Mouse (Mus musculus) mouse embryonic stem cell (cell line): ENCODE measurements around the gene Cenpq.

Source experiments
- in situ Hi-C, 2 experiments: fragments of 300-500 bp; cut with MboI; formaldehyde crosslinking; loops; 1 replicate in 1 of 2; 3 replicates in 1 of 2; pipeline ENCODE4 v1.14.3; 2019 to 2020; ENCODE audit warnings: low sequenced_read_pairs in 2 of 2, low pct_unique_long_range_greater_than_20kb in 1 of 2, mixed read lengths in 1 of 2; ENCODE audit not compliant: unreplicated experiment in 1 of 2

Cenpq gene

GRCm38 (mm10) chr17:40934420-40935231, at the start of gene Cenpq, which contains the start of gene Mut:
TSS of gene Cenpq (minus strand) at chr17:40935047.
TSS of gene Mut (plus strand) at chr17:40934685.
- in situ Hi-C loops = loop anchor here in 1 of 2 experiments (25.0 kb wide), 1 partner anchor 1878 kb away; no protein-coding TSS in a partner anchor

GRCm38 (mm10) chr17:40977914-40978313, 43.1 kb upstream of the Cenpq start:
- in situ Hi-C loops = no loop called here

DNA sequence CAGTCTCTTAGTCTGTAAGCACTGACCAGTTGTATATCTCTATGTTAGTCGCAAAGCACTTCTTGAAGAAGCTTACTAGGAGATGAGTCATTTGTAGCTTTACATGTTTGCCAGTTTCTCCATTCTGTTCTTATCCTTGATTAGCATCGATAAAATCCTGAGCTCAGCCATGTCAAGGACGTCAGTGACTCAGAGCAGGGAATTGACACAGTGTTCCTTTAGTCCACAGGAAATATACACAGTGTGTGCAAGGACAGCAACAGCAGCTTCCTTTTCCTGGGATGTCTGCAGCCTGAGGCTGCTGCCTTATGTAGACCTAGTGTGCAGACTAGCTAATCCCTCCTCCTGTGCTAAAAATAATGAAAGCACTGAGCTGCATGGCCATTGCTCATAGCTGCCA, 13.7 kb upstream of the Cenpq start:
- in situ Hi-C loops = loop anchor here in 1 of 2 experiments (25.0 kb wide), 1 partner anchor 1864 kb away; no protein-coding TSS in a partner anchor

DNA sequence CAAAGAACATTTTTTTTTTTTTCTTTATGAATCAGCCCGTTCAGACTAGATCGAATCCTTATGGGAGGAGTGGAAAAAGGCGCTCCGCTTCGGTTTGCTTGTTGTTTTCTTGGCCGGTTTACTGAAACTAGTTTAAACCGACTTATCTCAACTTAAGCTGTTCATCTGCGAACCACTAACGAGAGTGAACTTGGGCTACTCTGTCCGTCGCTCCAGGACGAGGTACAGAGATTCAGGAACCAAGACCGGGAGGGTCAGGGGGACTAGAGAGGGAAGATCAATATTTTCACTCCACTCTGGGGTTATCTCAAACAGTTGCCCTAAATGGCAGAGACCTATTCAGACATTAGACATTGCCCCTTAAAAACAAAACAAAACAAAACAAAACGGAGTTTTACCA, 862 bp downstream of the Cenpq start:
- in situ Hi-C loops = loop anchor here in 1 of 2 experiments (25.0 kb wide), 1 partner anchor 1878 kb away; no protein-coding TSS in a partner anchor

- in situ Hi-C loops = no loop called here
Measured at GRCm38 (mm10) chr17:40915499-40915898, 19.3 kb downstream of the Cenpq start.

DNA sequence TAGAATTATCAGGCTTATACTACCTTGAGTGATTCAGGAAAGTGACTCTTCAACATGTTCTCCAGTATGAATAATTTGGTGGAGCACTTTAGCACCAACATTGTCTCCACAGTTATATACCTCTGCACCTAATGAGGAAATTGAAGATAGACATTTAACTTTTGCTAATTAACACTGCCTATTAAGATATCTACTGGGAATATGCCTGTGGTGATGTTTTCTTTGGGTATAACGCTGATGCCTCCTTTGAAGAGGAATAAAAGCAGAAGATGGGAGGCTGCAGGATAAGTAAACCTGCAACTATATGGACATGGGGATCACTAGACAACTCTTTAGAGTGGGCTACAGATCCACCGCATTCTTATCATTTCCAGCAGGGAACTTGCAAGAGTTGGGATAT, 20.6 kb downstream of the Cenpq start, which contains the start of gene Glyatl3:
TSS of gene Glyatl3 (minus strand) at position 101 of the 400 bp plus-strand sequence.
- in situ Hi-C loops = no loop called here

DNA sequence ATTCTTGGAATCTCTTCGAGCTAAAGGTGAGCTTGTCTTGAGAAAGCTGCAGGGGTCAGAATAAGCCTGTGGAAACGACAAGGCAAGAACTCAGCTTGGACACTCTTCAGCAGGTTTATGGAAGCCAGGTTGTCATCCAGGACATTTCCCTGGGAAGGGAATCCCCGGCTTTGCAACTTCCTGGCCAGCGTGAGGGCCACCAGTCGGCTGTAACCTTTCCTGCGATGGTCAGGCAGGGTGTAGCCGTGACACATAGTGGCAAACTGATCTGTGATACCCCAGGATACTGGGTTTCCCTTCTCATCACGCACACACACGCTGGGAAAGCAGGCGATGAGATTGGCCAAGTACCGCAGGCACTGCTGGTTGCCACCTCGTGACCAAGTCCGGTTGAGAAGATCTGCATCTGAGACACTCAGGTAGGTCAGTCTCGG, 30.1 kb downstream of the Cenpq start:
- in situ Hi-C loops = no loop called here

GRCm38 (mm10) chr17:40904056-40904597, 30.7 kb downstream of the Cenpq start:
- in situ Hi-C loops = no loop called here

DNA sequence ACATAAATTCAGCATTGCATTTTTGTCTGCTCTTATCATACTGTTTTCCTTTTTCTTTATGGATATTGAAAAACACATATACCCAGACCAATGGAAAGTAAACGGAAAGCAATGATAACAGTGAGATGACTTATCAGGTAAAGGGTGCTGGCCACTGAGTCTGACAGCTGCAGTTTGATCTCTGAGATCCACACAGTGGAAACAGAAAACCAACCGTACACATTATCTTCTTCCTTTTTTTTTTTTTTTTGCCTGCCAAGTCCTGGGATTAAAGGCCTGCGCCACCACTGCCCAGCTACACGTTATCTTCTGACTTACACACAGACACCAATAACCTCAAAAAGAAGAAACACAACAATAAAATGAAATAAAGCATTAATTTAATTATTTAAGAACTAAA, 31.5 kb downstream of the Cenpq start:
- in situ Hi-C loops = no loop called here

DNA sequence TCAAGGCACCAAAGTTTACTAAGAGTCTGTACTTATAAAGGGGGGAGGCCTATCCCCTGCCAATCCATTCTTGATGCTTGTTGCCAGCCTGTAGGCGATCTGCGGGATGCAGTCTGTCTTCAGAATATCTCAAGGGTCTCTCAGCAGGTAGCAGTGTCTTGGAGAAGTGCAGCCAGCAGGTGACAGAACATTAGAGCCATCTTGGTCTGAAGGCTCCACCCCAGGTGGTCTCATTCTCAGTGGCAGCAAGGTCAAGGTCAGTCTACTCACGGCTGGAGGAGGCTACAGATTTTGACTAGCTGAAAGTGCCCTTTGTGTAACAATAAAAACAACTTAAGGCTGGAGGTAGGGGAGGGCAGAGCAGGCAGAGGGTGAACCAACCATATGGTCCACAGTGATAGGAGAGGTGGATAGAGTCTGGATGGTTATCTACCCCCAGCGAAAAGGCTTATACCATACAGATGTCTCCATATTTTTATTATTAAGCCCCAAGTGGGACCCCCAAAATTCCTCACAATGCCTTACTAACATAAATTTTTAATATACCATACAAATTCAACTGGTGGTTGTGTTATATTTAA, 35.0 kb downstream of the Cenpq start:
- in situ Hi-C loops = loop anchor here (10.0 kb wide), 2 partner anchors 55 to 65 kb away; no protein-coding TSS in a partner anchor

DNA sequence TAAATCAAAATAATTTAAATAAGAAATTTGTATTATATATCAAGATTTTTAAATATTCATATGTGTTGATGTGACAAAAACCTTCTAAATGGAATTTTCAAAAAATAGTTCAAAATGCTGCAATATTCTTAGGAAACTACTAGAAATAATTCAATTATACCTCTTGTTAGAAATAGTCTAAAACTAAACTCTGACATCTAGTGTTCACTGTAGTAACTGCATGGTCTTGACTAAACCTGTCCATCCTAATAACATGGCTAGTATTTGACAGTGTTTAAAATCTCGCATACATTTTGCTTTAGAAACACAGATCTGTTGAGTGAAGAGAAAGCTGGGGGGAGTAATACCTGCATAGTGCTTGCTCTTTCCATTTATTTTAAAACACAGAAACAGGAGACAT, 38.0 kb downstream of the Cenpq start:
- in situ Hi-C loops = loop anchor here (10.0 kb wide), 2 partner anchors 52 to 62 kb away; no protein-coding TSS in a partner anchor

GRCm38 (mm10) chr17:40887849-40888536, 46.9 kb downstream of the Cenpq start:
- in situ Hi-C loops = no loop called here

DNA sequence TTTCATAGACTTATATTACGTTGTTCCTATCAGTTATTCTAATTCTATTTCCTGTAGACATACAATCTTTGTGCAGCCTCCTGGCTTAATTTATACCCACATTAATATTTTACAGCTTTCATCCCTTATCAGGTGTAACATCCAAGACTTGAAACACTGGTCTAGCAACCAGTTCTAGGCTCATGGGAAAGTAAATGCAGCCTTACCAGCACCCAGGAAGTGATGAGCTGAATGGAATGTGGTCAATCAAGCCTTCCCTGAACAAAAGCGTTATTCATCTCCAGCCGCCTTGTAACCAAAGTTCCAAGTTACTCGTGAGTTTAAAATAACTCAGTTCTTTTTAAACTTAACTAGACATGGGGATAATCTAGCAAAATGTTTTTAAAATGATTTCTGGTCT, 49.7 kb downstream of the Cenpq start:
- in situ Hi-C loops = no loop called here

DNA sequence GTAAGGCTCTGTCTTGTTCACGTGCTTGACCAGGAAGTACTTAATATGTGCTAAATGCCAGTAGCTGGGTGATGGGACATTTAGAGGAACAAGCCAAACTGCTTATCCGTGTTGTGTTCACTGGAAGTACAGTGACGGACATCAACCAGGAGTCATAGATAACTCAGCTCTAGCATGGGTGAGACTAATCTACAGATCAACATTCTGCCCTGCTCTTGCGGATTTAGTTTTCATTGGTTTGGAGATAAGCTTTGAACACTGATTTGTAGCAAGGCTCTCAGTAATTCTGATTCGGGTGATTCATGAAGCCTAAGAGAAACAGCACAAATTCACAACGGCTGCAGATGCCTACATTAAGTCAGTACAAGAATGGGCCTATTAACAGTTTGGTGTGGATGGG, 52.7 kb downstream of the Cenpq start:
- in situ Hi-C loops = no loop called here

DNA sequence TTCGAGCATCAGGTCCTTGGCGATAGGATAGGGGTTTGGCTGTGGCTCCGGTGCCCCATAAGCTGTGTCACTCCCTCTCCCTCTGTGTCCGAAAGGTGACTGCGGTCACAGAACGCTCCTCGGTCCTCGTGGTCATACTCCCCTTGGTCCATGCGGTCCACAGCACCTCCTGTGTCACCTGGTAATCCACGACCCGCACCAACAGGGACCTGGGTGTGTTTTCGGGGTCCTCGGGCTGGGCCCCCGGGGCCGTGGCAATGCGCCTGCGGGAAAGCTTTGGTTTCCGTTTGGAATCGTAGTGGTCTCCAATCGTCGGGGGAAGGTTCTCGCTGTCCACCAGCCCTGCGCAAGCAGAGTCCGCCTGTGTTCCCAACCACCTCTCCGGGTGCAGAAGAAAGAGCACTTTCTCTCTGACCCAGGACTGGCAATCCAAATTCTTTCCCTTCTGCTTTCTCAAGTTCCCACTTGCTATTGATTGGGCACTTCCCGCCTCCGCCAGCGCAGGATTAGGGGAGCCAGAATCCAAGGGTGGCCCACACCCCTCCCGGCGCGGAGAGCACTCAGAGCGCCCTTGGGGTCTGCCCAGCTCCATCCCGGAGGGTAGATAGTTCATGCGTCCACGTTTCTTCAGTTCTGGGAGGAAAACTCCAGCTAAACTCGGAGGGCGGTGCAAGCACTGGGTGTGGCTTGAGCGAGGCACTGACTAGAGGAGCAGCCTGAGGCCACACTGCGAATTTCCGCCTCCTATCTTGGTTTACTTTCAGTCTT, 54.7 kb downstream of the Cenpq start, which contains the start of gene 9130008F23Rik:
TSS of gene 9130008F23Rik (minus strand) at position 636 of the 768 bp plus-strand sequence.
- in situ Hi-C loops = no loop called here

DNA sequence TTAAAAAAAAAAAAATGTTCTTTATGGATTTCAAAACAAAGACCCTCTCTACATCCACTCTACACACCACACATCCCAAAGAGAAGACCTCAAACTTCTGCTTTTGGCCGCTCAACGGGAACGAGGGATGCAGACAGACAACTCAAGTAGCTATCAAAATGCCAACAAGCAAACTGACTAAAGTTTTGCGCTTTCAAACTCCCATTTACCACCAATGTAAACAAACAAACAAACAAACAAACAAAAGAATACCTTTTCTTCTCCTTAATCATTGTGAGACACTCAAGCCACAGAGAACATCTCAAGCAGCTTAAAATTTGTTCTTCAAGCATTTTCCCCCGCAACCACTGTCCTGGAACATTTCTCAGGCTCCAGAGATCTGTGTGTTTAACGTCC, 55.3 kb downstream of the Cenpq start:
- in situ Hi-C loops = no loop called here

- in situ Hi-C loops = no loop called here
Measured at GRCm38 (mm10) chr17:40877741-40878140, 57.1 kb downstream of the Cenpq start.

DNA sequence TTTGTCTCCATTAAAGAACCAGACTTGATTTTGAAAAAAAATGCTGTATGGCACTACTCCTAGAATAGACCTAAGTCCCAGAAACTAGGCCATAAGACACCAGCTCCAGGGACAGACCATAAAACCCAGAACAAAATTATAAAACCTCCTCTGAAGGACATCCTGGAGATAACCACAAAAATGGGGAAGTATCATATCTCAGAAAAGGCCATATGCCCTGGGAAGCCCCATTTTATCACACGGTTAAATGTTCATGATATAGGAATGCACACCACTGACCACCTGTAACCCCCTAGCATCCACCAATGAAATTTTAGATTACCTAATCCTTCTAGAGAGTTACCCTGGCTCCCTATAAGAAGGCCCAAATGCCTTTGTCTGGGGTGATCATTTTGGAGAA, 59.3 kb downstream of the Cenpq start:
- in situ Hi-C loops = no loop called here
